ENCODE assay signal across 8 mouse cellular contexts in the genomic region with DNA sequence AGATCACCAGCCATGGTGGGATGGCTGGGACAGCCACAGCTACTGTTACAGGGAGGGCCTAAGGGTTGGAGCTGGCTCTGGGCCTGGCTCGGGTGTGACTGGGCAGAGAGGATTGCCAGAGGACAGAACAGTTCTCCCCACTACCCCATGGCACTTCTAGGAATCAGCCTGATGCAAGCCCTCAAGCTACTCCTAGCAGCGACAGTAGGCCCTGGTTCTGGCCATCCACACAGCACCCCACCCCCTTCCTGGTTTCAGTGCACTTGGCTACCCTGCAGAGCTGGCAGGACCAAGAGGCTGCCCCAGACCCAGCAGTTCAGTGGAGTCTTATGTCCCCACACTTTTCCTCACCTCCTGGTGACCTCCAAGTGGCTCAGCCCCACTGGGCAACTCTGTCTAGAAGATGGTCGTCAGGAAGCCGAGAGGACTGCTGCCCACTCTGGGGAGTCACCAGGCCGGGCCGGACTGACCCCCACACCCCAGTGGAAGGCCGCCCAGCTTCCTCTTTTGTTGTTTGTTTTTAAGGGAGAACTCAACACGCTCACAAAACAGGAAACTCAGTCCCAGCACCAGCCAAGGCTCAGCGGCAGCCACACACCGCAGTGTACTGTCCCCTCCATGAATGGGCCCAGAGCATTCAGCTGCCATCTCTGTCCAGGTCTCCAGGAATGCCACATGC. TPM values are rescaled to one million over a fixed set of nuclear protein-coding genes. Genes with fewer than 3 reads are reported as not detected.
DNase-seq lines count a peak whose midpoint lies in the region; ATAC-seq lines count a peak whose summit lies in the region.

No protein-coding gene starts in this region.

- no peak overlapping the region for H3K4me2 ChIP-seq in lung, embryonic 16.5 days (ENCODE audit: low read depth, low read length)

- peak; percentile 61 for DNase-seq in adrenal gland, postnatal 10 days
- DNase-seq in adrenal gland, postnatal 4 days (ENCODE audit: low spot score in 2 of 2), result no peak
- DNase-seq in ovary, postnatal 36 days (ENCODE audit: low spot score), result peak; percentile 40
- no peak for DNase-seq in ovary, adult 18-20 months (ENCODE audit: low spot score)
- DNase-seq in retina, postnatal 1 day, result no peak
- DNase-seq in spleen, postnatal 4 days (ENCODE audit: low spot score in 2 of 2), result no peak
- DNase-seq in testis, postnatal 14 days (ENCODE audit: low spot score), result no peak

- peaks cover 18% of the 10 kb centered on the region for H3K36me3 ChIP-seq in lung, embryonic 16.5 days (ENCODE audit: control insufficient read depth, insufficient read depth, low read length)

- no peaks in the 10 kb centered on the region for H3K27me3 ChIP-seq in lung, embryonic 16.5 days (ENCODE audit: control insufficient read depth, insufficient read depth, low read depth, low read length)

- H3K9ac ChIP-seq in lung, embryonic 16.5 days (ENCODE audit: low read length), result peak overlapping the region; percentile 35; the same call in 1 of the 2 replicates

- peaks cover 83% of the 10 kb centered on the region for H3K4me1 ChIP-seq in lung, embryonic 16.5 days (replicated peaks; ENCODE audit: control insufficient read depth, insufficient read depth, low read length)

- H3K4me3 ChIP-seq in lung, embryonic 16.5 days (ENCODE audit: low read length), result no peak overlapping the region

- 56% methylated on average over 10 of the region's 10 CpGs for WGBS in lung, embryonic 16.5 days

- no peaks in the 10 kb centered on the region for H3K9me3 ChIP-seq in lung, embryonic 16.5 days (ENCODE audit: control insufficient read depth, low read length)

- H3K27ac ChIP-seq in lung, embryonic 16.5 days (ENCODE audit: low read length), result peak overlapping the region; percentile 19; the same call in 1 of the 2 replicates

- ATAC-seq in lung, embryonic 16.5 days (ENCODE audit: low read depth), result no peak

RNA-seq across cellular contexts. Expression of a gene that starts 6.9 kb away (rescaled TPM):
- 100 to 1,000 TPM; 210 to 252 TPM for total RNA-seq in adrenal gland, postnatal 10 days (2021)
- total RNA-seq in adrenal gland, postnatal 4 days (2021), result 100 to 1,000 TPM; 334 to 351 TPM
- 42.4 and 43.5 TPM in 2 replicates for polyA plus RNA-seq in lung, embryonic 16.5 days (2015; fragmentation: Nextera tagmentation; extraction: Ambion mirVana)

RNA-seq across cellular contexts. Expression of a gene that starts 10.9 kb away (rescaled TPM):
- total RNA-seq in adrenal gland, postnatal 10 days (2021), result 1 to 10 TPM; 3.9 to 5.5 TPM
- total RNA-seq in adrenal gland, postnatal 4 days (2021), result 1 to 10 TPM; 6.4 to 6.8 TPM
- 11.1 and 11.3 TPM in 2 replicates for polyA plus RNA-seq in lung, embryonic 16.5 days (2015; fragmentation: Nextera tagmentation; extraction: Ambion mirVana)

RNA-seq across cellular contexts. Expression of a gene that starts 23.3 kb away (rescaled TPM):
- 10 to 100 TPM; 35.9 to 46.7 TPM for total RNA-seq in adrenal gland, postnatal 10 days (2021)
- 10 to 100 TPM; 69.9 to 72.6 TPM for total RNA-seq in adrenal gland, postnatal 4 days (2021)
- polyA plus RNA-seq in lung, embryonic 16.5 days (2015; fragmentation: Nextera tagmentation; extraction: Ambion mirVana), result 181 and 206 TPM in 2 replicates

RNA-seq across cellular contexts. Expression of a gene that starts 47.9 kb away (rescaled TPM):
- 10 to 100 TPM; 42.9 to 72.4 TPM for total RNA-seq in adrenal gland, postnatal 10 days (2021)
- total RNA-seq in adrenal gland, postnatal 4 days (2021), result 10 to 100 TPM; 17.1 to 19.5 TPM
- 9.4 and 10.3 TPM in 2 replicates for polyA plus RNA-seq in lung, embryonic 16.5 days (2015; fragmentation: Nextera tagmentation; extraction: Ambion mirVana)

RNA-seq across cellular contexts. Expression of a gene that starts 52.5 kb away (rescaled TPM):
- 10 to 100 TPM; 28.8 to 29.6 TPM for total RNA-seq in adrenal gland, postnatal 10 days (2021)
- 10 to 100 TPM; 49.2 to 56.6 TPM for total RNA-seq in adrenal gland, postnatal 4 days (2021)
- polyA plus RNA-seq in lung, embryonic 16.5 days (2015; fragmentation: Nextera tagmentation; extraction: Ambion mirVana), result 13.5 and 15.8 TPM in 2 replicates

Comparison
In these comparisons a context has a peak if more than half of its experiments do, and no peak if none do; other contexts are left out.
1. DNase-seq: peak in adrenal gland, postnatal 10 days (single experiment) and ovary, postnatal 36 days (single experiment); none in adrenal gland, postnatal 4 days (0 of 2), ovary, adult 18-20 months (single experiment), retina, postnatal 1 day (single experiment), spleen, postnatal 4 days (0 of 2) and testis, postnatal 14 days (single experiment).